Mouse (Mus musculus): ENCODE measurements around the gene Tmc3. TPM values are rescaled to one million over a fixed set of nuclear protein-coding genes. Genes with fewer than 3 reads are reported as not detected.
A peak's percentile ranks its signal among the peaks of the same experiment; 100 is the strongest.

Tmc3 gene
- polyA plus RNA-seq, 1 experiment, result 0.77 TPM

DNA sequence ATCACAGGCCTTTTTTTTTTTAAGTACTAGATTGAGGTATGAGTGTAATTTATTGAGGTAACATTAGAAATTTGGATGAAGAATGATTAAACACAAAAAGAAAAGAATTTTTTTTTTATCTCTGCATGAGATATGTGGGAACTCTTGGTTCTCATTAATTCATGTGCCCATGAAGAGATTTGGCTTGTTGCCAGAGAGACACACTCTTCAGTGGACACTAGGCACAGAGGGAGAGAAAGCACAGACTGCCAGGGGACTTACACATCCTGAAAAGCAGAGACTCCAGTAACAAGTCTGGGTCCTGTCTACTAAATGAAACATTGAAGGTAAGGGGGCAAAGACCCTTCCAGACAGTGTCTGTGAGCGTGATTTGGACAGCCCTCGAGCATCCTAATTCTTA is 51.0 kb downstream of the Tmc3 start:
- H3K36me3 ChIP-seq (ENCODE audit: control insufficient read depth, insufficient read depth, low read length), result peaks cover 4% of the 10 kb centered on the region; the same call in 1 of the 2 replicates
- TF ChIP-seq CTCF (IDR thresholded peaks at IDR 0.05; ENCODE audit: extremely low read depth, insufficient read depth, insufficient read length, insufficient replicate concordance), result no peak
- DNase-seq (ENCODE audit: low read depth in 1 of 2, low spot score in 2 of 2), result no peak
- no peaks in the 10 kb centered on the region for H3K27me3 ChIP-seq (ENCODE audit: control insufficient read depth, insufficient read depth, low read length)
- 89% methylated on average over 2 of the region's 2 CpGs for WGBS
- H3K4me1 ChIP-seq (ENCODE audit: control insufficient read depth, insufficient read depth, insufficient read length), result peaks cover 23% of the 10 kb centered on the region; the same call in 1 of the 2 replicates
- no peak overlapping the region for H3K27ac ChIP-seq (ENCODE audit: insufficient read depth, low read length)
- H3K4me3 ChIP-seq (ENCODE audit: extremely low read depth, insufficient read depth, insufficient read length), result no peak overlapping the region

DNA sequence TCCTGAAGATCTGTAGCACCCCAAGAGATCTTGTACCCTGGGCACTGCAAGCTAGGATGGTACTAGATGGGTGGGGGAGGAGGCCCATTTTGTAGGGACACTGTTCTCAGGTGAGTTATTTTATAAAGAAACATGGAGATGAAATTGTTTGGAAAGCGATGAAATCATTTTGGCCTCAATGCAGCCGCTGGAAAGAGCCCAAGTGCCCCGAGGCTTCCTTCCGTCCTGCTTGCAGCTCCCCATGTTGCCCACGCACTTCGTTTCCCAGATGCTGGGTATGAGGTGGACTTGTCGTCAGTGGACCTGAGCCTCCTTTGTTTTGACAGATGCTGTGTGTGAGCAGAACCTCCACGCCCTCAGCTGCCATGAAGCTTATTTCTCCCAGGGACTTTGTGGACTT is 51.7 kb downstream of the Tmc3 start:
- no peak for TF ChIP-seq CTCF (IDR thresholded peaks at IDR 0.05; ENCODE audit: extremely low read depth, insufficient read depth, insufficient read length, insufficient replicate concordance)
- TF ChIP-seq POLR2A (IDR thresholded peaks at IDR 0.05; ENCODE audit: low read depth, low read length), result no peak
- WGBS, result 95% methylated on average over 8 of the region's 8 CpGs
- no peak for DNase-seq (ENCODE audit: low read depth in 1 of 2, low spot score in 2 of 2)
- Histone ChIP-seq H3K4me3 (ENCODE audit: extremely low read depth, insufficient read depth, insufficient read length) (no peak overlapping the region), H3K4me1 (ENCODE audit: control insufficient read depth, insufficient read depth, insufficient read length) (peaks cover 25% of the 10 kb centered on the region; the same call in 1 of the 2 replicates), H3K36me3 (ENCODE audit: control insufficient read depth, insufficient read depth, low read length) (peaks cover 7% of the 10 kb centered on the region), H3K27ac (ENCODE audit: insufficient read depth, low read length) (no peak overlapping the region), H3K27me3 (ENCODE audit: control insufficient read depth, insufficient read depth, low read length) (no peaks in the 10 kb centered on the region)

DNA sequence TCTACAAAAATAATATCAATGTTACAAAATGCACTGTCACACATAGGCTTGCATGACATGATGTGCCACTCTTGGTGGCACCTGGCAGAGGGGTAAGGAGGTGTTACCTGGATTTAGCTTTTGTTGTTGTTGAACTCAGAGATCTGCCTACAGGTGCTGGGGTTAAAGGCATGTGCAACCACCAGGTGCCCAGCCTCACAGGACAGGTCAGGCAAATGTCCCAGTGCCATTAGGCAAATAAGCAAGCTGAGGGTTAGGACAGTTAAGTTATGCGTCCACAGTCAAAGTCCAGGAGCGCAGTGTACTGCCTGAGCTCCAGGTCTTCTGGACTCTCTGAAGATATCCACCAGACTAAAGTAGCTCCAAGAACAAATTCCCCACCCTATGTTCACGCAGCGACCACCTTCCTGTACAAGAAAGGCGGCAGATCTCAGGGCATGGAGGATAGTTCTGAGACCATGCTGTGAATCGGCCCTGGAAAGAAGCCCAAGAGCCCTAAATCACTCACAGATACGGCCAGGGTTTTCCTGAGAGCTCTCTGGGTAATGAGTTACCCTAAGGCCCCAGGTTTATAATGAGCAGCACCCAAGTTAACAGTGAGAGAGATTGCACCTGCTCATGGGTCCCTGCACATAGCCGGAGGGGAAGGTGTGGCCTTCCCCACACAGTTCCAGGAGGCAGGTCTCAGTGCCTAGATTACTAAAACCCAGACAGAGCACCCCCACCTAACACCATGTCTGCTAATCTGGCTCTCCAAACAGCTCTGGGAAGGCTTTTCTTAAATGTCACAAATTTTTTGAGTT is 53.3 kb downstream of the Tmc3 start:
- 87% methylated on average over 8 of the region's 8 CpGs for WGBS
- no peak overlapping the region for H3K4me3 ChIP-seq (ENCODE audit: extremely low read depth, insufficient read depth, insufficient read length)
- no peaks in the 10 kb centered on the region for H3K27me3 ChIP-seq (ENCODE audit: control insufficient read depth, insufficient read depth, low read length)
- TF ChIP-seq POLR2A (IDR thresholded peaks at IDR 0.05; ENCODE audit: low read depth, low read length) (no peak), CTCF (IDR thresholded peaks at IDR 0.05; ENCODE audit: extremely low read depth, insufficient read depth, insufficient read length, insufficient replicate concordance) (no peak)
- H3K36me3 ChIP-seq (ENCODE audit: control insufficient read depth, insufficient read depth, low read length), result peaks cover 15% of the 10 kb centered on the region
- peaks cover 23% of the 10 kb centered on the region; the same call in 1 of the 2 replicates for H3K4me1 ChIP-seq (ENCODE audit: control insufficient read depth, insufficient read depth, insufficient read length)
- 0 out of 2 replicates have a peak overlapping the region, but pooled peaks have one; percentile 52 for H3K27ac ChIP-seq (ENCODE audit: insufficient read depth, low read length)
- DNase-seq (ENCODE audit: low read depth in 1 of 2, low spot score in 2 of 2), result no peak

DNA sequence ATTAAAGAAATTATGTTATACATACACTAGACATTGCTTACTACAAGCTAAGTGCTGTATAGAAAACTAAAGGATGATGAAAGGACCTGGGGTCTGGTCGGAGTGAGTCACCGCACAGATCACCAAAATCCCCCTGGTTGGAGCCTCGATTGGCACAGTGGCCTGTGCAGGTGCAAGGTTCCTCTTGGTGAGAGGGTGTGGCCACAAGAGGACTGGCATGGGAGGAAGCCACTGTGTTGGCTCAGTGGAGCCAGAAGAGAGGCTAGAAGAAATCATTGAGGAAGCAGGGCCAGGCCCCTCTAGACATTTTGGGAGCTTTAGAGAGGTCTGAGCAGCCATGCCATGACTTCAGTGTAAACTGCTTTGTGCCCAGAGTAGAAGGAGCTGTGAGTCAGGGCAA is 54.4 kb downstream of the Tmc3 start:
- Histone ChIP-seq H3K4me3 (ENCODE audit: extremely low read depth, insufficient read depth, insufficient read length) (no peak overlapping the region), H3K27me3 (ENCODE audit: control insufficient read depth, insufficient read depth, low read length) (no peaks in the 10 kb centered on the region), H3K36me3 (ENCODE audit: control insufficient read depth, insufficient read depth, low read length) (peaks cover 26% of the 10 kb centered on the region), H3K4me1 (ENCODE audit: control insufficient read depth, insufficient read depth, insufficient read length) (peaks cover 31% of the 10 kb centered on the region), H3K27ac (ENCODE audit: insufficient read depth, low read length) (peak overlapping the region; percentile 75)
- WGBS, result 23% methylated on average over 3 of the region's 3 CpGs
- peak in 1 of 2 experiments; percentile 64 for DNase-seq (ENCODE audit: low read depth in 1 of 2, low spot score in 2 of 2)
- TF ChIP-seq POLR2A (IDR thresholded peaks at IDR 0.05; ENCODE audit: low read depth, low read length), result no peak
- TF ChIP-seq CTCF (IDR thresholded peaks at IDR 0.05; ENCODE audit: extremely low read depth, insufficient read depth, insufficient read length, insufficient replicate concordance), result no peak

DNA sequence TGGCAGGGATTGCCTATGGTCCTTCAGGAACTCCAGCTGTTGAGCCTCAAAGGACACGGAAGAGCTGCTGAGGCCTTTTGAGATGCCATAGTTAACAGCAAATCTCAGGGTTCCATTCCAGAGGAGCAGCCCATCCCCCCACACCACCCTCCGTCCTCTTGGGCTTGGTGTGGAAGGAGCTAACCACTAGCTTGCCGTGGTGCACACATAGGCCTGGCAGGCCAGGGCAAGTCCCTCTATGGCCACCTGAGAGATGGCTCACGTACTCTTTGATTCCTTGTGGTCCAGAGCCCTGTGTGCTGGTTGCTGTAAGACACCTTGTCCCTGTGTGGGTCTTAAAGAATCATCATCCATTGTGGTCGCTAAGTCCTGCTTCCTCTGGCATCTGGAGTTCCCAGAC is 55.9 kb downstream of the Tmc3 start:
- DNase-seq (ENCODE audit: low read depth in 1 of 2, low spot score in 2 of 2), result no peak
- 90% methylated on average over 5 of the region's 5 CpGs for WGBS
- Histone ChIP-seq H3K4me3 (ENCODE audit: extremely low read depth, insufficient read depth, insufficient read length) (no peak overlapping the region), H3K27ac (ENCODE audit: insufficient read depth, low read length) (peak overlapping the region; percentile 28; the same call in 1 of the 2 replicates), H3K36me3 (ENCODE audit: control insufficient read depth, insufficient read depth, low read length) (peaks cover 38% of the 10 kb centered on the region), H3K27me3 (ENCODE audit: control insufficient read depth, insufficient read depth, low read length) (no peaks in the 10 kb centered on the region), H3K4me1 (ENCODE audit: control insufficient read depth, insufficient read depth, insufficient read length) (peaks cover 39% of the 10 kb centered on the region)
- TF ChIP-seq POLR2A (IDR thresholded peaks at IDR 0.05; ENCODE audit: low read depth, low read length) (no peak), CTCF (IDR thresholded peaks at IDR 0.05; ENCODE audit: extremely low read depth, insufficient read depth, insufficient read length, insufficient replicate concordance) (no peak)

DNA sequence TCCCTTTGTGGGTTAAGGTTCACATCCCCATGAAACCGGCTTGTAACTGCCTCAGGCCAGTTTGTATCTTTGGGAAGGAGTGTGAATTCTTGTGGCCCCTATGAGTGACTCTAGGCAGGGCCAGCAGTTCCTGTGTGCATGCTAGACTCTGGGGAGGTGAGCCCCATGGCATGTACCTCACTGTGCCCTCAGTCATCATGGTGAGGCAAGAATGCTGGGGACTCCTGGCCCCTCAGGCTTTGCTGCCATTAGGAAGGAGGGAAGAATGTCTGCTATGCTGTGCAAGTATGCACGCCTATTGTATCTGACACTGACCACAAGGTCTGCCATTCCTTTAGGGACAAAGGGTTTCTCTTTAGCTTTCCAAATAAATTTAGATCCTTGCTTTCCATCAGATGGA is 56.4 kb downstream of the Tmc3 start:
- peaks cover 44% of the 10 kb centered on the region for H3K4me1 ChIP-seq (ENCODE audit: control insufficient read depth, insufficient read depth, insufficient read length)
- H3K27ac ChIP-seq (ENCODE audit: insufficient read depth, low read length), result no peak overlapping the region
- no peak for DNase-seq (ENCODE audit: low read depth in 1 of 2, low spot score in 2 of 2)
- no peaks in the 10 kb centered on the region for H3K27me3 ChIP-seq (ENCODE audit: control insufficient read depth, insufficient read depth, low read length)
- H3K4me3 ChIP-seq (ENCODE audit: extremely low read depth, insufficient read depth, insufficient read length), result no peak overlapping the region
- TF ChIP-seq CTCF (IDR thresholded peaks at IDR 0.05; ENCODE audit: extremely low read depth, insufficient read depth, insufficient read length, insufficient replicate concordance) (no peak), POLR2A (IDR thresholded peaks at IDR 0.05; ENCODE audit: low read depth, low read length) (no peak)
- 81% methylated on average over 2 of the region's 2 CpGs for WGBS
- H3K36me3 ChIP-seq (ENCODE audit: control insufficient read depth, insufficient read depth, low read length), result peaks cover 41% of the 10 kb centered on the region

DNA sequence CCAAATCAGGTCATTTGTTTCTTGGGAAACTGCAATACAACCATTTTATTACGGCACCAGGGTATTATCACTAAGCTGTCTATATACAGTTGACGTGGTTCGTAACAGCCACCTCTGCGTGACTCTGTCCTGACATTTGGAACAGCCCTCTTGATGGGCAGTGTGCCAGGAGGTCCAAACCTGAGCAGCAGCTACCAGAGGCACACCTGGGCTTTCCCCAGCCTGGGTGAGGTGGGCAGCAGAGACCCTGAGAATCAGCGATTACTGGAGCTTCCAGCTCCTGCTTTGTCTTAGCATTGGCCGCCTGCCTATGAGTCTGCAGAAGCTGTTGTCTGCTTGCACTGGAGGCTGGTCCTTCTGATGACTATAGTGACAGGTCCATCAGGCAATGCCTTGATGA is 58.9 kb downstream of the Tmc3 start:
- DNase-seq (ENCODE audit: low read depth in 1 of 2, low spot score in 2 of 2), result no peak
- H3K27me3 ChIP-seq (ENCODE audit: control insufficient read depth, insufficient read depth, low read length), result no peaks in the 10 kb centered on the region
- H3K27ac ChIP-seq (ENCODE audit: insufficient read depth, low read length), result peak overlapping the region; percentile 58; the same call in 1 of the 2 replicates
- no peak overlapping the region for H3K4me3 ChIP-seq (ENCODE audit: extremely low read depth, insufficient read depth, insufficient read length)
- peaks cover 58% of the 10 kb centered on the region for H3K36me3 ChIP-seq (ENCODE audit: control insufficient read depth, insufficient read depth, low read length)
- 82% methylated on average over 6 of the region's 6 CpGs for WGBS
- H3K4me1 ChIP-seq (ENCODE audit: control insufficient read depth, insufficient read depth, insufficient read length), result peaks cover 59% of the 10 kb centered on the region
- TF ChIP-seq POLR2A (IDR thresholded peaks at IDR 0.05; ENCODE audit: low read depth, low read length) (no peak), CTCF (IDR thresholded peaks at IDR 0.05; ENCODE audit: extremely low read depth, insufficient read depth, insufficient read length, insufficient replicate concordance) (no peak)
